Mouse (Mus musculus) kidney, adult 2 months (tissue): ENCODE measurements around the gene Wnt9b. TPM values are rescaled to one million over a fixed set of nuclear protein-coding genes. Genes with fewer than 3 reads are reported as not detected.
"Not testable (repeated sequence)": the region's sequence is repeated elsewhere in the genome, so short reads cannot be mapped to it uniquely, and the experiment has no call there.

ENCODE experiments used
- DNase-seq: peaks from one replicate; pipeline ENCODE4 v3.0.0; 2021
- H3K27ac ChIP-seq: fragments of 200-500 bp; 2 replicates; pipeline ENCODE4 v1.5.1; 2012; ENCODE audit warnings: low read depth, low read length, control low read depth, inconsistent platforms; ENCODE audit not compliant: insufficient read depth
- H3K27me3 ChIP-seq: fragments of 200-500 bp; replicated peaks from 2 replicates; pipeline ENCODE4 v1.6.1; 2012; ENCODE audit warnings: mild to moderate bottlenecking, moderate library complexity, low read length, inconsistent platforms; ENCODE audit not compliant: control insufficient read depth, insufficient read depth
- H3K36me3 ChIP-seq: fragments of 200-500 bp; 2 replicates; pipeline ENCODE4 v1.6.1; 2012; ENCODE audit warnings: mild to moderate bottlenecking, moderate library complexity, low read length, inconsistent platforms; ENCODE audit not compliant: control insufficient read depth, insufficient read depth
- H3K4me1 ChIP-seq: fragments of 200-500 bp; 2 replicates; pipeline ENCODE4 v1.6.1; 2011; ENCODE audit warnings: low read length; ENCODE audit not compliant: control insufficient read depth, insufficient read depth
- H3K4me3 ChIP-seq: fragments of 200-500 bp; 2 replicates; pipeline ENCODE4 v1.5.1; 2011; ENCODE audit warnings: mild to moderate bottlenecking, low read depth, low read length, control low read depth; ENCODE audit not compliant: insufficient read depth
- CTCF ChIP-seq: fragments of 200-500 bp; conservative IDR thresholded peaks from 2 replicates; pipeline ENCODE4 v1.5.1; 2011; ENCODE audit warnings: low read depth, mild to moderate bottlenecking, control low read depth, low read length, moderate library complexity, mixed read lengths; ENCODE audit not compliant: insufficient read depth, insufficient read length
- POLR2A ChIP-seq: fragments of 200-500 bp; IDR thresholded peaks from one replicate; pipeline ENCODE4 v1.6.1; 2011; ENCODE audit warnings: low read depth, low read length, control low read depth
- WGBS: fragments of 180-500 bp; shearing (Covaris S2); methylation state at CpG from one replicate; pipeline ENCODE4 v1.1.7; 2018; 5-methylcytosine and 5-hydroxymethylcytosine counted together
- polyA plus RNA-seq: library from polyadenylated mRNA; depleted of rRNA; stranded (reverse); fragments of >200 nt; gene quantifications from 2 replicates; pipeline ENCODE4 v1.2.3, GENCODE M21; 2012

The Wnt9b gene
- polyA plus RNA-seq, 1 experiment, result 2.7 TPM

DNA sequence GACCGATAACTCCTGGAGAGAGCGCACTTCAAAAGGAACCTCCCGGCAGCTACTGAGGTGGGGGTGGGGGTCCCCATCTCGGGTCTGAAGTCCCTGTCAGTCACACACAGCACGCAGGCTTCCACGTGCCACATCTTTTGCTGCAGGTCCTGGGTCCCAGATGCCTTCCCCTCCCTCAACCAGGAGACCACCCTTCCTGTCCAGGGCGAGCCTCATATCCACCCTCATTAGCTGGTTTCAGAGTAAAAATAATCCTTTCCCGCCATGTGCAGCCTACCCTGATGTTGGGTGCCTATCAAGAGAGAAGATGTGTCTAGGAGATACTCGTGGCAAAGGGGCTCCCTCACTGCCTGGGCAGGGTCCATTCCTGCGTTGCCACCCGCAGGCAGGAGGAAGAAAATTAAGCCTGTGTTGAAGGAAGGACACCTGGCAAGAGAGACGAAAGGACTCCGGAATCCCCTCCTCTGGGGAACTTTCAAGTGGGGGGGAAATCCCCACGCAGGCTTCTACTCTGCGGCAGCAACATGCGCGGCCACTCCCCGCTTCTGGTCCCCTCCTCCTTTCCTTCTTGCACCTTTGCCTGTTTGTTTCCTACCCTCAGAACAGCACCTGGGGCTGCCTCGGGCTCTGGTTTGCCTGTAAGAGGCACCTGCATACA is 21.7 kb upstream of the Wnt9b start:
- no peaks in the 10 kb centered on the region for H3K36me3 ChIP-seq
- TF ChIP-seq POLR2A (no peak), CTCF (no peak)
- 3% methylated on average over 19 of the region's 19 CpGs for WGBS
- H3K4me3 ChIP-seq, result no peak overlapping the region
- no peak for DNase-seq
- H3K4me1 ChIP-seq, result no peaks in the 10 kb centered on the region
- H3K27ac ChIP-seq, result no peak overlapping the region
- H3K27me3 ChIP-seq, result no peaks in the 10 kb centered on the region; the same call in 1 of the 2 replicates

GRCm38 (mm10) chr11:103765556-103766011 is 16.0 kb upstream of the Wnt9b start:
- Histone ChIP-seq H3K27ac (no peak overlapping the region), H3K27me3 (no peaks in the 10 kb centered on the region), H3K36me3 (no peaks in the 10 kb centered on the region), H3K4me3 (no peak overlapping the region), H3K4me1 (no peaks in the 10 kb centered on the region)
- no peak for TF ChIP-seq CTCF
- TF ChIP-seq POLR2A, result no peak
- 30% methylated on average over 6 of the region's 6 CpGs for WGBS
- DNase-seq, result no peak

DNA sequence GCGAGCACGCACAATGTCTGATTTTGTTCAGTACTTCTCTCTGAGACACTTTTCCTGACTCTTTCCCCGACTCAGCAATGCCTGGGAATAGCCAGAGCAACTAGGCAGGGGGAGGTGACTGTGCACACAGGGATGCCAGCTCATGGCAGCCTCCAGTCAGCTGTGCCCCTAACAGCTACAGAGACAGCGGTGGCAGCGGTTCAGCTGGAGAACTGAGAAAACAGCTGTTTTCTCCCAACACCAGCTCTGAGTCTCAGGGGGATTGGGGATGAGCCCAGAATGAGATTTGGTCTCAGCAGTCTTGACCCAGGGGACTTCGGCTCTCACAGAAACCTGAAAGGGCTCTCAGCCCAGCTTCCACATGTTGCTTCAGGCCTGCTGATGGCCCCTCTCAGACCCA is 15.0 kb upstream of the Wnt9b start:
- 62% methylated on average over 6 of the region's 6 CpGs for WGBS
- TF ChIP-seq CTCF (no peak), POLR2A (no peak)

DNA sequence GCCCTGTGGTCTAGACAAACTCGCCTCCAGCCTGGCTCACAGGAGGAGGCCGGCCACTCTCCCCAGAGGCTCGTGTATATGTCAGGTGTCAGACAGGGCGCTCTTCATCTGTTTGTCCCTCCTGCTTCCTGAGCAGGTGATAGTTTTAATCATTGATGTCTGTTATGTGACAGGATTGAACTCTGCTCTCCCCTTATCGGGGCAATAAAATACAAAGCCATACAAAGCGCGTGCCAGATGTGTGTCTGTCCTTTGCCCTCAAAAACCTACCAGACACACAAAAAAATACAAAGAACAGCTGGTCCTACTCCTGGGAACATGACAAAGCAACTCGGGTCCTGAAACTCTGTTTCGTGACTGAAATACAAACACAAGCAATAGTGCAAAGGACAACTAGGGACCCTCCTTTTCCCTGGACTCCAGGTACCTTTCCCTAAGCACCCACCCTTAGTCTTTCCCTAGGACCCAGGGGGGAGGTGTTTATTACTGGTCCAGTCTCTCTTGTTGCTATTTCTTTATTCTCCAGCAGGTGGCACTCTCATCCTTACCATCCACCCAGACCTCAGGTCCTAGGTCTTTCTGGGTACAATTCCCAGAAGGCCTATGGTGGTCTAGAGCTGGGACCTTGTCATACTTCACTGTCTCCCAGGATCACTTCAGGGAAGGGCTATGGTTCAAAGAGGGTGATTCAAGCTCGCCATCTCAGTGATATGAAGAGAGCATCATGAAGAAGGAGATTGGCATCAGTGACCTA is 14.0 kb upstream of the Wnt9b start:
- no peak overlapping the region for H3K4me3 ChIP-seq
- no peaks in the 10 kb centered on the region for H3K27me3 ChIP-seq
- DNase-seq, result peak; percentile 57
- H3K4me1 ChIP-seq, result no peaks in the 10 kb centered on the region
- H3K27ac ChIP-seq, result no peak overlapping the region
- WGBS, result 18% methylated on average over 10 of the region's 10 CpGs
- TF ChIP-seq CTCF (peak; percentile 57), POLR2A (no peak)
- no peaks in the 10 kb centered on the region for H3K36me3 ChIP-seq

More for the DNA sequence above, 15.0 kb upstream of the Wnt9b start:
- Histone ChIP-seq H3K27ac (no peak overlapping the region), H3K4me1 (no peaks in the 10 kb centered on the region), H3K27me3 (no peaks in the 10 kb centered on the region), H3K36me3 (no peaks in the 10 kb centered on the region), H3K4me3 (no peak overlapping the region)
- no peak for DNase-seq

GRCm38 (mm10) chr11:103760891-103761290 is 11.3 kb upstream of the Wnt9b start:
- H3K36me3 ChIP-seq, H3K4me1 ChIP-seq, H3K27ac ChIP-seq, H3K4me3 ChIP-seq, H3K27me3 ChIP-seq, DNase-seq: not testable (repeated sequence)
- 89% methylated on average over 5 of the region's 5 CpGs for WGBS

GRCm38 (mm10) chr11:103760101-103760500 is 10.5 kb upstream of the Wnt9b start:
- no peaks in the 10 kb centered on the region for H3K36me3 ChIP-seq
- no peaks in the 10 kb centered on the region for H3K27me3 ChIP-seq
- H3K4me1 ChIP-seq, result no peaks in the 10 kb centered on the region
- no peak for DNase-seq
- no peak overlapping the region for H3K4me3 ChIP-seq
- no peak for TF ChIP-seq CTCF
- WGBS, result 59% methylated on average over 7 of the region's 7 CpGs
- H3K27ac ChIP-seq, result no peak overlapping the region

- TF ChIP-seq CTCF (peak; percentile 96), POLR2A (no peak)
- Histone ChIP-seq H3K4me1 (no peaks in the 10 kb centered on the region), H3K27ac (no peak overlapping the region), H3K4me3 (no peak overlapping the region), H3K36me3 (no peaks in the 10 kb centered on the region), H3K27me3 (no peaks in the 10 kb centered on the region)
- DNase-seq, result peak; percentile 86
- 11% methylated on average over 6 of the region's 6 CpGs for WGBS
These were observed 9.1 kb upstream of the Wnt9b start for GRCm38 (mm10) chr11:103758706-103759105.
